Mouse (Mus musculus) lung, postnatal 0 days (tissue): Measurements from ENCODE around the gene Rpusd3. TPM values are rescaled to one million over a fixed set of nuclear protein-coding genes. Genes with fewer than 3 reads are reported as not detected.

ENCODE experiments used
- ATAC-seq: fragments of 200-750 bp; cut with Nextera tagmentation; 2 replicates; pipeline ENCODE4 v1.8.0; 2017; ENCODE audit warnings: moderate library complexity
- DNase-seq: peaks from one replicate; pipeline ENCODE4 v3.0.0-alpha.2; 2016; ENCODE audit warnings: low spot score
- H3K27ac ChIP-seq: fragments of 300-500 bp; sonication (generic); 2 replicates; pipeline ENCODE4 v1.5.1; 2014; ENCODE audit warnings: antibody characterized with exemption, mild to moderate bottlenecking, low read length, mixed read lengths
- H3K27me3 ChIP-seq: fragments of 300-500 bp; sonication (generic); replicated peaks from 2 replicates; pipeline ENCODE4 v1.6.1; 2014; ENCODE audit warnings: low read length, mixed read lengths; ENCODE audit not compliant: insufficient read depth
- H3K36me3 ChIP-seq: fragments of 300-500 bp; sonication (generic); 2 replicates; pipeline ENCODE4 v1.6.1; 2014; ENCODE audit warnings: low read length, mixed read lengths; ENCODE audit not compliant: insufficient read depth
- H3K4me1 ChIP-seq: fragments of 300-500 bp; sonication (generic); 2 replicates; pipeline ENCODE4 v1.6.1; 2014; ENCODE audit warnings: antibody characterized with exemption, low read depth, low read length, mixed read lengths; ENCODE audit not compliant: insufficient read depth
- H3K4me2 ChIP-seq: fragments of 300-500 bp; sonication (generic); replicated peaks from 2 replicates; pipeline ENCODE4 v1.6.1; 2014; ENCODE audit warnings: low read depth, mild to moderate bottlenecking, low read length, moderate library complexity, mixed read lengths
- H3K4me3 ChIP-seq: fragments of 300-500 bp; sonication (generic); 2 replicates; pipeline ENCODE4 v1.5.1; 2014; ENCODE audit warnings: low read depth, low read length
- H3K9ac ChIP-seq: fragments of 300-500 bp; sonication (generic); replicated peaks from 2 replicates; pipeline ENCODE4 v1.6.1; 2014; ENCODE audit warnings: low read depth, mild to moderate bottlenecking
- H3K9me3 ChIP-seq: fragments of 300-500 bp; sonication (generic); 2 replicates; pipeline ENCODE4 v1.6.1; 2016; ENCODE audit warnings: low read length, mixed read lengths
- CTCF ChIP-seq: IDR thresholded peaks from 2 replicates; pipeline ENCODE4 v1.5.1; 2016; ENCODE audit warnings: antibody characterized with exemption, mild to moderate bottlenecking
- EP300 ChIP-seq: IDR thresholded peaks from 2 replicates; pipeline ENCODE4 v1.6.1; 2016; ENCODE audit warnings: antibody characterized with exemption, mild to moderate bottlenecking, control low read depth
- WGBS: fragments of 180-500 bp; shearing (Covaris S2); extraction: QIAGEN DNeasy Blood & Tissue Kit; methylation state at CpG from one replicate; pipeline ENCODE4 v1.1.7; 2014; 5-methylcytosine and 5-hydroxymethylcytosine counted together
- polyA plus RNA-seq: library from polyadenylated mRNA; unstranded; fragments of >200 nt; fragmentation: Nextera tagmentation; extraction: Ambion mirVana; gene quantifications from 2 replicates; pipeline ENCODE4 v1.2.1, GENCODE M21; 2015

Gene Rpusd3
- polyA plus RNA-seq, 1 experiment from 2014 or later: 11.4 TPM

GRCm38 (mm10) chr6:113406683-113407082 lies 12.5 kb downstream of the Rpusd3 start:
- Histone ChIP-seq H3K4me1 (no peaks in the 10 kb centered on the region), H3K36me3 (no peaks in the 10 kb centered on the region), H3K4me3 (no peak overlapping the region), H3K27ac (no peak overlapping the region), H3K4me2 (no peak overlapping the region), H3K9me3 (no peaks in the 10 kb centered on the region), H3K27me3 (no peaks in the 10 kb centered on the region), H3K9ac (no peak overlapping the region)
- TF ChIP-seq CTCF (peak; percentile 26), EP300 (no peak)
- ATAC-seq (no peak), DNase-seq (no peak)
- 78% methylated on average over 9 of the region's 9 CpGs for WGBS

DNA sequence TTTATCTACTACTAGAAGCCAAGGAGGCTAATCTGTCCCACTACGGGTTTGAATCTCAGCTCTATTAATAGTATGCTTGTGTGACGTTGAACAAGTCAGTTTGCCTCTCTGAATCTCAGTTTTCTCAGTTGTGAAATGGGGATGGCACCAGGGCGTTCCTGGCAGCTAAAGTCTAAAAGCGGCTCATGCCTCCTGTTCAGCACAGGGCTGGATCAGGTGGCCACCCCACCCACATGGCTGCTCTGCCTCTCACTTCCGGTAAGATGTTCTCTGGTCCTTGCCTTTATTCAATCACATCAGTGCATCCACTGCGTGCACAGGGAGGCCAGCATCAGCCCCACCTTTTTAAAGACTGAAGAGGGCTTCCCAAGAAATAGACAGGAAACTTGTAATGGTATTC lies 13.7 kb downstream of the Rpusd3 start:
- ATAC-seq (no peak), DNase-seq (no peak)
- H3K4me2 ChIP-seq: no peak overlapping the region
- no peaks in the 10 kb centered on the region for H3K36me3 ChIP-seq
- no peak overlapping the region for H3K4me3 ChIP-seq
- no peaks in the 10 kb centered on the region for H3K4me1 ChIP-seq
- 87% methylated on average over 6 of the region's 6 CpGs for WGBS
- H3K9ac ChIP-seq: no peak overlapping the region
- no peak for TF ChIP-seq EP300
- no peak for TF ChIP-seq CTCF
- H3K27me3 ChIP-seq: no peaks in the 10 kb centered on the region
- H3K9me3 ChIP-seq: no peaks in the 10 kb centered on the region
- no peak overlapping the region for H3K27ac ChIP-seq

- WGBS: 71% methylated on average over 12 of the region's 12 CpGs
- Histone ChIP-seq H3K27me3 (no peaks in the 10 kb centered on the region), H3K36me3 (no peaks in the 10 kb centered on the region), H3K9me3 (no peaks in the 10 kb centered on the region), H3K4me1 (no peaks in the 10 kb centered on the region), H3K4me3 (no peak overlapping the region), H3K4me2 (no peak overlapping the region), H3K27ac (no peak overlapping the region), H3K9ac (no peak overlapping the region)
- TF ChIP-seq EP300 (no peak), CTCF (no peak)
- DNase-seq (no peak), ATAC-seq (no peak)
These were observed 14.3 kb downstream of the Rpusd3 start for GRCm38 (mm10) chr6:113404649-113405448.

- H3K36me3 ChIP-seq: no peaks in the 10 kb centered on the region
- H3K4me3 ChIP-seq: no peak overlapping the region
- 84% methylated on average over 13 of the region's 13 CpGs for WGBS
These were observed 17.0 kb downstream of the Rpusd3 start for GRCm38 (mm10) chr6:113402094-113402493.

DNA sequence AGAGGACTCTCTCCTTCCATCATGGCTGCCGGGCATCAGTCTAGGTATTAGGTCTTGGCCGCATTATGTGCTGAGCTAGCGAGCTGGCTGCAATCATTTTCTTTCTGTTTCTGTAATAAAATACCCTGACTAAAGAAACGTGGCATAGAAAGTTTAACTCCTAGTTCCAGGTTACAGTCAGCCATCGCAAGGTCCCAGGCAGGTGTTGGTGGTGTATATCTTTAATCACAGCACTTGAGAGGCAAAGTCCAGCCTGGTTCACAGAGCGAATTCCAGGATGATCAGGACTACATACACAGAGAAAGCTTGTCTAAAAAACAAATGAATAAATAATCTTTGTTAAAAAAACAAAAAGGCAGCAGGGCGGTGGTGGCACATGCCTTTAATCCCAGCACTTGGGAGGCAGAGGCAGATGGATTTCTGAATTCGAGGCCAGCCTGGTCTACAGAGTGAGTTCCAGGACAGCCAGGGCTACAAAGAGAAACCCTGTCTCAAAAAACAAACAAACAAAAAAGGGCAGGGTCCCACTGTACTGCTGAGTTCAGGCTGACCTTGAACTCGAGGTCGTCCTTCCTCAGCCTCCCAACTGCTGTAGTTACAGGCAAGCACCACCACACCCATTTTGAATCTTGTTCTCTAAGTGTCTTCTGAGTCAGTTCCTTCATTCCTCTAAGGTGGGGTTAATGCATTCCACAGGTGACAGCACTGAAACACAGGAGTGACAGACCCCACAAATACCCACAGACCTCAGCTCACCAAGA lies 22.7 kb downstream of the Rpusd3 start:
- 82% methylated on average over 10 of the region's 10 CpGs for WGBS

More at GRCm38 (mm10) chr6:113402094-113402493, 17.0 kb downstream of the Rpusd3 start:
- Histone ChIP-seq H3K4me2 (no peak overlapping the region), H3K27me3 (no peaks in the 10 kb centered on the region), H3K4me1 (no peaks in the 10 kb centered on the region), H3K9me3 (no peaks in the 10 kb centered on the region), H3K9ac (no peak overlapping the region), H3K27ac (no peak overlapping the region)
- ATAC-seq (no peak), DNase-seq (no peak)
- no peak for TF ChIP-seq EP300
- TF ChIP-seq CTCF: no peak

GRCm38 (mm10) chr6:113395501-113395900 lies 23.6 kb downstream of the Rpusd3 start:
- Histone ChIP-seq H3K4me2 (no peak overlapping the region), H3K9me3 (no peaks in the 10 kb centered on the region), H3K27me3 (no peaks in the 10 kb centered on the region), H3K4me1 (no peaks in the 10 kb centered on the region), H3K27ac (no peak overlapping the region), H3K4me3 (no peak overlapping the region), H3K36me3 (no peaks in the 10 kb centered on the region), H3K9ac (no peak overlapping the region)
- whole genome bisulfite sequencing: 93% methylated on average over 6 of the region's 6 CpGs
- DNase-seq (no peak), ATAC-seq (no peak)
- no peak for TF ChIP-seq CTCF
- no peak for TF ChIP-seq EP300

More for the DNA sequence above, 22.7 kb downstream of the Rpusd3 start:
- H3K27me3 ChIP-seq: no peaks in the 10 kb centered on the region
- no peak overlapping the region for H3K9ac ChIP-seq
- no peak overlapping the region for H3K4me2 ChIP-seq
- DNase-seq (no peak), ATAC-seq (no peak)
- no peak overlapping the region for H3K27ac ChIP-seq
- H3K36me3 ChIP-seq: no peaks in the 10 kb centered on the region
- no peaks in the 10 kb centered on the region for H3K4me1 ChIP-seq
- H3K9me3 ChIP-seq: no peaks in the 10 kb centered on the region
- no peak overlapping the region for H3K4me3 ChIP-seq
- no peak for TF ChIP-seq EP300
- no peak for TF ChIP-seq CTCF
